Mouse (Mus musculus): ENCODE data around the gene 1810024B03Rik.
A peak's percentile ranks its signal among the peaks of the same experiment; 100 is the strongest.
"Not testable (repeated sequence)": the region's sequence is repeated elsewhere in the genome, so short reads cannot be mapped to it uniquely, and the experiment has no call there.

The 1810024B03Rik gene

DNA sequence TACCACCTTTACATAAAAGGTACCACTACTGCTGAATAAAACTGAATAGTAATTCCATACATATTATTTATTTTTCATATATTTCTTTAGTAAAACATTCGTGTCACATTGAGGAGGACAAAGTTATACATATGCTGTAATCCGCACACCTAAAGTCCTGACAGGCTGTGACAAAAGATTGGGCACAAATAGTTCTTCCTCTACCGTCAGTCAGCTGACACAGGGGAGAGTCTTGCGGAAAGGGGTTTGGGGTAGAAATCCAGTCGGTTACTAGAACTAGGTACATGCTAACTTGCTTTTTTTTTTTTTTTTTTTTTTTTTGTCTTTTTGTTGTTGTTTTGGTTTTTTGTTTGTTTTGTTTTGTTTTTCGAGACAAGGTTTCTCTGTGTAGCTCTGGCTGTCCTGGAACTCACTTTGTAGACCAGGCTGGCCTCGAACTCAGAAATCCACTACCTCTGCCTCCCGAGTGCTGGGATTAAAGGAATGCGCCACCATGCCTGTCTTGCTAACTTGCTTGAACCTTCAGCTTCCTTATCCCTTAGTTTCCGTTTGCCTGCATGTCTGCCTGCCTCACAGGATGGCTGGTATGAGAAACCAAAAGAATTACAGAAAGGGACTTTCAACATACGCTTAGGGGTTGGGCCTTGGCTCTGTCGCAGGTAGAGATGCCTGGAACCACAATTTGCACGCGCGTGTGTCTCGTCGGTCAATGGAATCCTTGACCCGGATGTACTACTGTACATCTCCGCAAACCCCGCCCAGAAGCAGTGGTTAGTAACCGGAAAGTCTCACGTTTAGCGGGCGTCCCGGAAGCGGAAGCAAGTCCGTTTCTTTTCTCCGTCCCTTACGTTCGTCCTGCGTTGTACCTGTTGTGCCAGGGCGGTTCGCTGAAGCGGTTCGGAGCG is at the start of gene 1810024B03Rik, which contains the start of gene Snrnp200:
Gene 1810024B03Rik, minus strand, starts transcription at position 734 of the 905 bp plus-strand sequence.
Gene Snrnp200, plus strand, starts transcription at position 840 of the 905 bp plus-strand sequence.
- DNase-seq (ENCODE audit: low spot score in 2 of 2): peak; percentile 87 to 94

DNA sequence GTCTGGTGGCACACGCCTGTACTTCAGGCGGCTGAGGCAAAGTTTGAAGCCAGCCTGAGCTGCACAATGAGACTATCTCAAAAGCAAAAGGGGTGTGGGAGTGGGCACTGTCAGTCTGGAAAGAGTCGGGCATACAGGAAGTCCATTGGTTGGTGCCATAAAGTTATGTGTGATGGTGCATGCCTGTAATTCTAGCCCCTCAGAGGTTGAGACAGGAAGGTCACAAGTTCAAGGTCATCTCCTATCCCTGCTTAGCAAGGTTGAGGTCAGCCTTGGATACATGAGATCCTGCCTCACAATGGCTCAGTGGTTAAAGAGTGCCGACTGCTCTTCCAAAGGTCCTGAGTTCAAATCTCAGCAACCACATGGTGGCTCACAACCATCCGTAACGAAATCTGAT is 47.2 kb upstream of the 1810024B03Rik start:
- no peak for DNase-seq (ENCODE audit: low spot score in 2 of 2)

DNA sequence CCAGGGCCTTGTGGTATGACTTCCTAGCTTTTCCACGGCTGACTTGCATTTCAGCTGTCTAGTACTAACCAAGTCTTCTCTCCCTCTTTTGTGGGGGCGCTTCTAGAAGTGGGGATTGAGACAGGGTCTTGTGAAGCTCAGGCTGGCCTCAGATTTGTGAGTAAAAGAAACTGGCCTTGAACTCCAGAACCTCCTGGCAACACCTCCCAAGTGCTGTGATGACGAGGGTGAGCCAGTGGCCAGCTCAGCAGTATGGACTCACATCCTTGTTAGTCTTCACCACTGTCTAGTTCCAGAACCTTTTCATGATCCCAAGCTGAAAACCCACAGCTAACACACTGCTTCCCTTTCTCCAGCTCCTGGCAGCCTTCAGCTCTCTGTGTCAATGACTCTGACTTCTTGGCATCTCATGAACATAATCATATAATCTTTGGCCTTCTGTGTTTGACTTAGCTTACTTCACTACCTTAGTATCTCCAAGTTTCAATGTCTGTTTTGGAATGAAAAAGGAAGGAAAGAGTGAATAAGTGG is 46.6 kb upstream of the 1810024B03Rik start:
- no peak for DNase-seq (ENCODE audit: low spot score in 2 of 2)

DNA sequence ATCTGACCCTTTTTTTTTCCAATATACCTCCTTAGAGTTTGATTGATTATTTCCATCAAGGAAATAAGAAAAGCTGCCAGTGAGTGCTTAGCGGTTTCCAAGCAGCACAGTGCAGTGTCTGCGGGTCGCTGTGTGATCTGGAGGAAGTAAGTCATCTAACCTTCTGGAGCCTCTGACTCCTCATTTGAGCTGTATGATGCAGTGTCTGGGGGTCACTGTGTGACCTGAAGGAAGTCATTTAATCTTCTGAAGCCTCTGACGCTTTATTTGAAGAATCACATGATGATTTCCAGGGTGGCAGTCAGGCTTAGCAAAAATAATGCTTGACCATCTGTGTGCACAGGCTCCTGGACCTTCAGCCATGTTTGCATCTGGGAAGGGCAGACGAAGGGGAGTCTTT is 44.7 kb upstream of the 1810024B03Rik start:
- DNase-seq (ENCODE audit: low spot score in 2 of 2): no peak

DNA sequence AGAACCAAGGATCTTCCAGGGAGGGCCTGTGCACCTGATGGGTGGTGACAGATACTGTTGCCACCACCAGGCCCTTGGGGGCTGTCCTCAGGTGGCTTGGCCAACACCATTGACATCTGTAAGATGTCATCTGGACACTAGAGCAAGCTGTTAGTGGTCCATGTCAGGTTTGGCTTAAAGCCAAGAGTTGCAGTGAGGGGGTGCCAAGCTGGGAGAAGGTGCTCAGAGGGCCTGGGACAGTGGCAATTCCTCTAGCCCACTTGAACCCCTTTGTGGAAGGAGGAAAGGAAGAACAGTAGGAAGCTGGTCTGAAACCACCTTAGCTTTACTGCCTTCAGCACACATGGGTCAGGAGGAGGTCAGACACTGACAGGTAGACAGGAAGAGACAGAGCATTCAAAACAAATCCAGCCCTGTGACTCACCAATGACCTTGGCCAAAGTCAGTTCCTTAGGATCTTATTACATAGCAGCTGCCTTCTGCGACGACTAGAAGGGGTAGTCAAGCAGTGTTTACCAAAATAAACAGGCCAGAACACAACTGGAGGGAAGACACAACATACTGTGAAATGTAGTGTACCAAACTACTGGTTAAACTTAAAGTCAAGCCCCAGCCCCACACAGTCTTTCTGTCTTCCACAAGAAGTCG is 43.9 kb upstream of the 1810024B03Rik start:
- DNase-seq (ENCODE audit: low spot score in 2 of 2): peak in 1 of 2 experiments; percentile 20

DNA sequence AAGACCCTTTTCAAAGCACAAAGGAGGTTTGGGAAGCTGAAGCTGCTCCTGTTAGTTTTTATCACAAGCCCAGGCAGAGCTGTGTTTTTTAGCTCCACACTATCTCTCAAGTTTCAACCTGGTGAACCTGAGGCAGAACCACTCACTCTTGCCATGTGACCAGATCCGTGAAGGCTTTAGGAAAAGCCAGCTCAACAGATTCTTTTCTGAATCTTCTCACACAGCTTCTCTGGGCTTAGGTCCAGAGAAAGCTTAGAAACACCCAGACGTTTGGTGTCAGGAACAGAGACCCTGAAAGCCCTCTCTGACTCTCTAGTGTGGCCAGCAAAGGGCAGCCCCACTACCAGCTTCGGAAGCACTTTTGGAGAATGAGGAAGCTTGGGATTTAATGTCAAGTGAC is 43.4 kb upstream of the 1810024B03Rik start:
- no peak for DNase-seq (ENCODE audit: low spot score in 2 of 2)

DNA sequence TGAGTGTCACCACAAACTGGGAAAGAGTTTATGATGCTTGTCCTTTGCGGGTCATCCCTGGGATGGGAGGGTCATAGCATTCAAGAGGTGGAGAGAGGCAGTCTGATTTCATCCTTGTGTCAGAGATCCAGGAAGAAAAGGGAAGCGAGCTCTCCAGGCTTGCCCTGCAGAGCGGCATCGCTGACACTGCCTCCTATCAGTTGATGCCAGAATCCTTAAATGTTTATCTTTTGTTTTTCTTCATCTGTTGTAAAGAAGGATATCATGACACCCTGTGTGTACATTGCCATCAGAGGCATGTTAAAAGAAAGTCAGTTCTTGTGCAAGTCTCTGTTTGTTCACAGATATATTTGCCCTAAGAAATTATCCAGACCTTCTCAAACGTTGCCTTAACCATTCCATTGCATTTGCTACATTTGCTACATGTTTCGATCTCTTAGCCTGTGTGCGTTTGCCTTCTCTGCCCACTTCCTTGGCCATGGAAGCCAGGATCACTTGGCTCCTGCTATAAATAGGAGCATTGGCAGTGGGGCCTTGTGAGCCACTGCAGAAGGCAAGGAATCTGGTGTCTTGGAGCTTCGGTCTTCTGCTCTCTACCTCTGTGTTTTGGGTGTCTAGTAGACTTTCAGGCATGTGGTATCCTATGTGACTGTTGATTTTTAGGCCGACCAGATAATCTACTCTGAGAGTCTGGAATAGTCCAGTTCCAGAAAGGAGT is 42.4 kb upstream of the 1810024B03Rik start:
- no peak for DNase-seq (ENCODE audit: low spot score in 2 of 2)

DNA sequence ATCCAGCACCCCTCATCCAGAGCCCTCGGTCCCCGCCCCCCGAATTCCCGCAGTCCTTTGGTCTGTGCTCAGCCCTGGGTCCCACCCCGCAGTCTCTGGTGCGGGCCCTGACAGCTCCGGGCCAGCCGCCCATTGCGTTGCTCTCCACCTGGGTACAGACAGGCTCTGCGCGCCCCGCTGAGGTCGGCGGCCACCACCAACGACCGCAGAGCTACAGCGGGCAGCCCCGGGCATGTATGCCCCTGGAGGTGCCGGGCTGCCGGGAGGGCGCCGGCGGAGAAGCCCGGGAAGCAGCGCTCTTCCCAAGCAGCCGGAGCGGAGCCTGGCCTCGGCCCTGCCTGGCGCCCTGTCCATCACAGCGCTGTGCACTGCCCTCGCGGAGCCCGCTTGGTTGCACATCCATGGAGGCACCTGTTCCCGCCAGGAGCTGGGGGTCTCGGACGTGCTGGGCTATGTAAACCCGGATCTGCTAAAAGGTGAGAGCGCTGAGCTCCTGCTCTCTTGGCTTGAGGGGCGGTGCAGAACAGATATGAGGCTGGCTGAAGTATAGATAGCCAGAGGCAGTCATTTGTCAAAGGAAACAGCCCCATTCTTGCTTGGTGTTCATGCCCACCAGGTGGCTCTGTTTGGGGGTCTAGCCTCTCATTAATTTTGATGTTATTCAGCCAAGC is 40.4 kb upstream of the 1810024B03Rik start:
- DNase-seq (ENCODE audit: low spot score in 2 of 2): peak in 1 of 2 experiments; percentile 23

DNA sequence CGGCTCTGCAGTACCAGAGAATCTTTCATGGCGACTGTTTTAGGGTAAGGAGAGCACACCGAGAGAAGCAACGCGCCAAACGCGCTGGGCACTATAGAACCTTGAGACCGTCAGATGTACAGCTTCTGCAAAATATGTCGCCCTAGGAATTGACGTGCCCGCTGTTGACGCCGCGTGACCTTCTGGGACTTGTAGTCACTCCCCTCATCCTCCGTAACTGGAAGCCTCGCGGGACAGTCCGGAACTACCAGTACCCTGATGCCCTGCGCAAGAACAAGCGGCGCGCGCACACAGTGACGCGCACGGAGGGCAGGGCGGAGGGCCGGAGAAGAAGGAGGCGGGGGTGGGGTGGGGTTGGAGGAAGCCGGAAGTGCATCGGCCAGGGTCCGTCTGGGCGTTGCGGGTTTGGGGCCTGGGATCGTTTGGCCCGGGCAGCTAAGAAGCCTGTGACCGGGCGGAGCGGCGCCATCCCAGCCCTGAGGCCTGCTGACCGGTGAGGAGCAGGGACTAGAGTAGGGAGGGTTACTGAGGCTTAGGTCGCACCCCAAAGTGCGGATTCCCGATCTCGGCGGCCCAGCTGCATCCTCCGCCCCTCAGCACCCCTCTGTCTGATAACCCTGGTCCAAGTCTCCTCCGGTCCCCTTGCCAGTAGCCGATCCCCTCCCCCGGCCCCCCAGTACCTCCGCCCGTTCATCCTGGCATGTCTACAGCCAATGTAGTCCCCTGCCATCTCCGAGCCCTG is 39.7 kb upstream of the 1810024B03Rik start, which contains the start of the genes Ciao1 and Tmem127:
Gene Ciao1, minus strand, starts transcription at position 225 of the 742 bp plus-strand sequence.
Gene Tmem127, plus strand, starts transcription at position 317 of the 742 bp plus-strand sequence.
- DNase-seq (ENCODE audit: low spot score in 2 of 2): peak; percentile 97

DNA sequence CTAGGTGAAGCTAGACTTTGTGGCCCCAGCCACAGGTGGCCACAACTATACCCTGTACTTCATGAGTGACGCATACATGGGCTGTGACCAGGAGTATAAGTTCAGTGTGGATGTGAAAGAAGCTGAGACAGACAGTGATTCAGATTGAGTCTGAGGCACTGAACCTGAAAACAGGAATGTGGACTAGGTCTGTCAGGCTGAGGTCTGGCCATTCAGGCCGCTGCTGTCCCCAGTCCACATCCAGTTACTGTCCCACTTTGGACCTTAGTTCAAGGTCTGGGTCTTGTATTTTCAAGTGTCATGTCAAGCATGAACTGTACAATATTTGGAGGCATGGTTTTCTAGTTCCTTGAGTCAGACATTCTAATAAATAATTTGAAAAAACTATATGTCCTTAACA is 32.0 kb upstream of the 1810024B03Rik start:
- DNase-seq (ENCODE audit: low spot score in 2 of 2): no peak

DNA sequence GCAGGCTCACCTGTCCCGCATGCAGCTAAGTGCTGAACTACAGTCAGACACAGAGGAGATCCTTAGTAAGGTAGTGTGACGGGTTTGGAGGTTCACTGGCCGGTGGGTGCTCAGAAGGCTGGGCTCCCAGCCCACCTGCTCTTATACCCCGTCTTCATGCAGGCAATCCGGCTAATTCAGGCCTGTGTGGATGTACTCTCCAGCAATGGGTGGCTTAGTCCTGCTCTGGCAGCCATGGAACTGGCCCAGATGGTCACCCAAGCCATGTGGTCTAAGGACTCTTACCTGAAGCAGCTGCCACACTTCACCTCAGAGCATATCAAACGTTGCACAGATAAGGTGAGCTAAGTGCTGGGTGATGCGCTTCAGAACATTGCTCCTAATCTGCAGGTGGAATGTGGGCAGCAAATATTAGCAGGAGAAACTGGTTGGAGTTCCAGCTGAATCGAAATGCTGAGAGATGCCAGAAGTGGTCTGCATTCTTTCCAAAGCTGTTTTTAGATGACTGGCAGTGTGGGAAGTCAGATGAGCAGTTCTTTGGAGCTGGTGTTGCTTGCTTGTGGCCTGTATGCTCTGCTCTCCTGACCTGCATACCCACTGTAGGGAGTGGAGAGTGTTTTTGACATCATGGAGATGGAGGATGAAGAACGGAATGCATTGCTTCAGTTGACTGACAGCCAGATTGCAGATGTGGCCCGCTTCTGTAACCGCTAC is 30.0 kb upstream of the 1810024B03Rik start:
- no peak for DNase-seq (ENCODE audit: low spot score in 2 of 2)

DNA sequence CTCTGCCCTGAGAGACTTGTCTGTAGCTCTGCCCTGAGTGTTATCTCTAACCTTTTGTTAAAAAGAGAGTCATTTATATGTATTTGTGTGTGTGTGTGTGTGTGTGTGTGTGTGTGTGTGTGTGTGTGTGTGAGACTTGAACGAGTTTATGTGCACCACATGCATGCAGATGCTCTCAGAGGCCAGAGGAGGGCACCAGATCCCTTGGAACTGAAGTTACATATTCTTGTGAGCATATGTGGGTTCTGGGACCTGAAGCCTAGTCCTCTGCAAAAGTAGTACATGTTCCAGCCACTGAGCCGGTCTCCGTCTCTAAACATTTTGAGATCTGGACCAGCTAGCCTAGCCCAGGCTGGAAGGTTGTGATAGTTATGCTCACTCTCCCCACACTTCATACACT is 17.2 kb upstream of the 1810024B03Rik start:
- no peak for DNase-seq (ENCODE audit: low spot score in 2 of 2)

DNA sequence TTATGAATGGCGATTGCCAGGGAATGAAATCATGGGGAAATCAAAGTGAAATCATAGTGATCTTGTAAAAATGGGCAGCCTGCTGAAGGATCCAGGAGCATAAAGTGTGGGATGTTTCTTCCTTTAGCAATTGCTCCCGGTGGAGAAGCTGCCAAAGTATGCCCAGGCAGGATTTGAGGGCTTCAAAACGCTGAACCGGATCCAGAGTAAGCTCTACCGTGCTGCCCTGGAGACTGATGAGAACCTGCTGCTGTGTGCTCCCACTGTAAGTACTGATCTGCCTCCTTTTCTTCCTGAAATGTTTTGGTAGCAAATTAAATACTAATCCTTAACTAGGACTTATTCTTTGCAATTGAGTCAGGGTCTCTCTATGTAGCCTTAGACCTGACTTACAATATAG is 9.7 kb upstream of the 1810024B03Rik start:
- DNase-seq (ENCODE audit: low spot score in 2 of 2): no peak

DNA sequence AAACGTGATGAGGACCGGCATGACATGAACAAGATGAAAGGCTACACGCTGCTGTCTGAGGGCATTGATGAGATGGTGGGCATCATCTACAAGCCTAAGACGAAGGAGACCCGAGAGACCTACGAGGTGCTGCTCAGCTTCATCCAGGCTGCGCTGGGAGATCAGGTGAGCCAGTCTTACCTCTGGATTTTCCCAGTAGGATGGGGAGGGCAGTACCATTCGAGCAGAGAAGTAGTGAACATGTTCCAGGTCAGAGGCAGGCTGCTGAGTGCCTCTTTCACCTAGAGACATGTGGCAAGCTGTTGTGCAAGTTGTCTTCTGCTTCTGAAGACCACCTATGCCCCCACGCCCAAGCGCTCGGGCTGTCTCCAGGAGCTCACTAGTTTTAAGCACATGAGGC is 2.6 kb upstream of the 1810024B03Rik start:
- DNase-seq (ENCODE audit: low spot score in 2 of 2): no peak

DNA sequence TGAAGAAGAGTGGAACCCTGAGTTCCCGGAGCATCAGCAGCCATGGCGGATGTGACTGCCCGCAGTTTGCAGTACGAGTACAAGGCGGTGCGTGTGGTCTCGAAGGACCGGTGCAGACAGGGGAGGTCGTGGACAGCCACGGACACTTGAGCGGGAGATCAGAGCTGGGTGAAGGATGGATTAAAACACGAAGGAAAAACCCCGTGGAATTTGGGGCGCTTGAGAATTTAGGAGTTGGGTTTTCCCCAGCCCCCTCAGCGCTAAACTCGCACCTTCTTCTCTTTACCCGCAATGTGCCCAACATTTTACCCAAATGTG is 331 bp upstream of the 1810024B03Rik start:
- DNase-seq (ENCODE audit: low spot score in 2 of 2): no peak

DNA sequence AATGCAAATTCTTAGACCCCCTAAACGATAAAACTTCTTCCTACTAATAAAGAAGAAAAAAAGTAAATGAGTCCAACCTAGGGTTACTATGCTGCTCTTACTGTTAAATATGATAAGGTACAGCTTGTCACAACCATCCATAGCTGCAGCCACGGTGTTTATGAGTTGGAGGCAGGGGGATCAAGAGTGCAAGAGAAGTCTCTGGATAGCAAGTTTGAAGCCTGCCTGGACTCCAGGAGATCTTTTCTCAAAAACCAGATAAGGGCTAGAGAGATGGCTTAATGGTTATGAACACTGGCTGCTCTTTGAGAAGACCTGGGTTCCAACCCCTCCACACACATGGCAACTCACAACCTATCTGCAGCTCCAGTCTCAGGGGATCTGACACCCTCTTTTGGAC is 1.2 kb downstream of the 1810024B03Rik start:
- DNase-seq (ENCODE audit: low spot score in 2 of 2): no peak

DNA sequence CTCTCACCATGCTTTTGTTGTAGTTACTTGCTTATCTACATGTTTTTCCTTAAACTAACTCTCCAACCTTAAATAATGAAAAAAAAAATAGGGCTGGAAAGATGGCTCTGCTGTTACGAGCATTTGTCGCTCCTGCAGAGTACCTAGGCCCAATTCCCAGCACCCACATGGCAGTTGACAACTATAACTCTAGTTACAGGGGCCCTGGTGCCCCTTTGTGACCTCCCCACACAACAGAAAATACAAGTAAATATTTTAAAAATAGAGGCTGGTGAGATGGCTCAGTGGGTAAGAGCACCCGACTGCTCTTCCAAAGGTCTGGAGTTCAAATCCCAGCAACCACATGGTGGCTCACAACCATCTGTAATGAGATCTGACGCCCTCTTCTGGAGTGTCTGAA is 2.1 kb downstream of the 1810024B03Rik start:
- DNase-seq (ENCODE audit: low spot score in 2 of 2): not testable (repeated sequence)

DNA sequence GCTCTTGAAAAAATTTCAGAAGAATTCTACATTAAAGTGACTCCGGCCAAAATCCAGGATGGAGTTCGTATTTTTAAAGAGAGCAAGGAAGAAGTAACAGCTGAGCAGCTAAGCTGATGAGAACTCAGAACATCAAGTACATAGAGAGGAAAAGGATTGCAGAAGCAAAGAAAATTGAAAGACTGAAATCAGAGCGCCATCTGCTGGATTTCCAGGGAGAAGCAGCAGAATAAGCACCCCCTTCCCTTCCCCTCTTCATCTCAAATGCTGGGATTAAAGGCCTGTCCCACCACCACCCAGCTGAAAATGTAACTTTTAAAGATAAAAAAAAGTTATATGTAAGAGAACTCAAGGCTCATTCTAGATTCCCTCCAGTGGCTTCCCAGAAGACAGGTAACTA is 3.1 kb downstream of the 1810024B03Rik start:
- peak; percentile 28 to 47 for DNase-seq (ENCODE audit: low spot score in 2 of 2)

DNA sequence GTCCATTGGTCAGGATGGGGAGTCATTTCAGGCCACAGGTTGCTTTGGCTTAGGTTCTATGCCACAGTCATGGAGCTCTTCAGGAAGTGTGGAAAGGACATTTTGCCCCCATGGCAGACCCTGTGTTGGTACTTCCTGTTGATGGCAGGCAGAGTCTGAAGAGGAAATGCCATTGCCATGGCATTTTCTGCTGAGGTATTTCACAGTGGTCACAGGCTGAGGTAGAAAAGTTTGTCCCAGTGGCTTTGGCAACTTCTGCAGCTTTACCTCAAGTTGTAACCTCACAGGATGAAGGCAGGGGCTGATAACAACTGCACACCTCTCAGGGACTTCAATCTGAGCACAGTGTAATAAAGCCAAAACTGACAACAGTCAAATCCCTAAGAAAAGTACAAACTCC is 18.5 kb downstream of the 1810024B03Rik start:
- DNase-seq (ENCODE audit: low spot score in 2 of 2): no peak
